Mouse (Mus musculus) cerebellum, adult 18-20 months (tissue): ENCODE results near the gene Lamb3.

Experiments used
- DNase-seq, 2 experiments: peaks; one replicate each; pipeline ENCODE4 v3.0.0; 2021

Lamb3 gene

DNA sequence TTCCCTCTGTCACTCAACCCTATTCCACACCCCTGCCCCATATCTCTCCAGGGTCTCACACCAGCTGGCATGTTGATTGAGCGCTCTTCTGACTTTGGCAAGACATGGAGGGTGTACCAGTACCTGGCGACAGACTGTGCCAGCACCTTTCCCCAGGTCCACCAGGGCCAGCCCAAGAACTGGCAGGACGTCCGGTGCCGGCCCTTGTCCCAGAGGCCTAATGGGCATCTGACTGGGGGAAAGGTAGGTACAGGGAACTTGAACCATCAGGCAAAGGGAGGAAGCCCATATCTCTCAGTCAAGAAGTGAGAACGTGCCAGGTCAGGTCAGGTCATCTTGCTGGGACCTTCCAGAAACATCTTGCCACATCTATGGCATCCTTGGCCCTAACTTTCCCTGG lies 116.2 kb downstream of the Lamb3 start:
- DNase-seq = no peak

DNA sequence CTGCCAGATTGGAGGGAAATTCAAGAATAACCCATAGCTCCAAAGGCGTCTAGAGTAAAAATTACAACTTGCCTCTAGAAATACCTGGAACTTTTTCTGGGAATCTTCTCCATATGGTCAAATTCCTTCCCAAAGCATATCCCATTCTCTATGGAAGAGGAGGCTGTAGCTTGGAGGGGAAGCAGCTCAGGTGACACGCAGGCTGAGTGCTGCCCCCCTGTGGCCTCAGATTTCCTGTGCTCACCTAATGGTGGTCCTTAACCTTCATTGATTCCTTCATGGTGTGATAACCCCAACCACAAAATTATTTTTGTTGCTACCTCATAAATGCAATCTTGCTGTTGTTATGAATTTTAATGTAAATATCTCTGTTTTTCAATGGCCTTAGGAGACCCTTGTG lies 116.7 kb downstream of the Lamb3 start:
- peak; percentile 59 to 70 for DNase-seq

DNA sequence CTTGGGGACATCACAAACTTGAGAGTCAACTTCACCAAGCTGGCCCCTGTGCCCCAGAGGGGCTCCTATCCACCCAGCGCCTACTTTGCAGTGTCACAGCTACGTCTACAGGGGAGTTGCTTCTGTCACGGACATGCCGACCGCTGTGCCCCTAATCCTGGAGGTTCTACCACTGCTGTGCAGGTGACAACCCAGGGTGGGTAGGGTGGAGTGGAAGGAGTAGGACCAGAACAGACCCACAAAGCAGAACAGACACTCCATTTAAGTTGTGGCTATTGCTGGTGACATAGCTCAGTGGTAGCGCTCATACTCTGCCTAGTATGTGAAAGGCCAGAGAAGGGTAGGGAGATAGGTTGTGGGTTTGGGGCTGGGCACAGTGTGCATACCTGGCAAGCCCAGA lies 118.4 kb downstream of the Lamb3 start:
- no peak for DNase-seq

DNA sequence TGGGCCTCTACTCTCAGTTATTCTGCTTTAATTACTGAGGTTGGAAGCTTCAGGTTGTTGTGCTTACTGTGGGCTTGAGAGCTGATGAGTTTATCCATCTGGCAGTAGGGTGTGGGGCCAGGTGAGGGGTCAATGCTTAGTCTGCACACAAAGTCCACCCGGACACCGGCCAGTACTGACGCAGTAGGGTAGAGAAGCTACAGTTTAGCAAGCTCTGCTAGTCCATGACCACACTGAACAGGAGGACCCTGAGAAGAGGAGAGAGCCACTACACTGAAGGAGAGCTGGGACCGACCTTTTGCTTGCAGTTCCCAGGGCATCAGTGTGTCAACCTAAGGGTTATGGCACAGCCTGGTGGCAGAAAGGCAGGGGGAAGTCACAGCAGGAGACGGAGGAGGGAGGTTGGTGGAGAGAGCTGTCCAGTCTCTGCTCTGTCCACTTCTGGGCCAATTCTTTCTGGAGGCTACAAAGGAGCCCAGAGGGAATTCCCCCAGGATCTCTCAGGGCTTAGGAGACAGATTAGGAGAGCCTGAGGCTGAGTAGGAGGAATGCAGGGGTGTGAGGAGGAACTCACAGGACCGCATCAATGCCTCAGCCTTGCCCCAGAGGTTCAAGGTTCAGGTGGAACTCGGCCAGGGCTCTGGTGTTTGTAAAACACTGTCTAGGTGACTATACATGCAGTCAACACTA lies 119.1 kb downstream of the Lamb3 start:
- no peak for DNase-seq

DNA sequence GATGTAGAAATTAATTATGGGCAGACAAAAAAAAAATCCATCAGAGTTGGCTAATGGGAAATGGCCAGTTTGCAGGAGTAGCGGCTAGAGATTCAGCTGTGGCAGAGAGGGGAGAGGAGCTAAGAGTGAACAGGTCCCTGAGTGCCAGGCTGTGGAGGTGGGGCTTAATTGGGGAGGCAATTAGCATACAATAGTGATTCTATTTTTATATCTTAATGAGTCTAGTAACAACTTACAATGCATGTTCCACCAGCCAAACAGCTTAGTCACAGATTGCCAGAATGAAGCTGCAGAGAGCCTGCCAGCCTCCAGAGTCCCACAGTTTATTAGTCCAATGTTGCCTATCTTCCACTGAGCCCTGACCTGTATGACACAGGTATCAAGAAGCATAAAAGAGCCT lies 119.7 kb downstream of the Lamb3 start:
- DNase-seq = no peak

DNA sequence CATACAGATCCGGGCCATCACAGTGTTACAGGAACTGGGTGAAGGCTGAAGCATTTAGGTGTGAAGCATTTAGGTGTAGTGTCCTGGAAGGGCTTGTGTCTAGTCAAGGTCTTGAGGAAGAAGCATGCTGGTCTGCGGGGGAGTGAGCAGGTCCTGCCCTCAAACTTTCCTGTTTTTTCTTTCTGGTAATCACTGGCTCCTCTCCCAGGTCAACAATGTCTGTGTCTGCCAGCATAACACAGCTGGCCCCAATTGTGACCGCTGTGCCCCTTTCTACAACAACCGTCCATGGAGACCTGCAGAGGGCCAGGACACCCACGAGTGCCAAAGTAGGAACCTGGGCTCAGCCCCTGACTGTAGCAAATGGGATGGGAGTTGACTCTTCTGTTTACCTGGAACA lies 120.2 kb downstream of the Lamb3 start:
- DNase-seq = no peak

DNA sequence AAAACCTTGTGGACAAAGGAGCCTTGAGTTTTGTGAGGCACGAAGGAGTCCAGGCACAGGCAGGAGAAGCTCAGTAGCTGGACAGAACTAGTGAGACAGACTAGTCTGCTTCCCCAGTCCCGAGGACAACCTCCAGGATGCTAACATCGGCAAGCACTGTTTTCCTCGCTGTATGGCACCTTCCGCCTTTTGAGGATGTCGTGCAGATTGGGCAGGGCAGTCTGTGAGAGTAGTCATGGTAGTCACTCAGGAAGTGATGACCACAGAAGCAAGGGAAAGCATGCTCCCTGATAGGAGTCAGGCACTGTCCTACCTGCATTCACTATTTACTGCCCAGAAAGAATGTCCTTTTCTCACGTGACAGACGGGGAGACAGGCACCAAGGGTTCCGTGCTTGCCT lies 122.1 kb downstream of the Lamb3 start:
- DNase-seq = no peak

DNA sequence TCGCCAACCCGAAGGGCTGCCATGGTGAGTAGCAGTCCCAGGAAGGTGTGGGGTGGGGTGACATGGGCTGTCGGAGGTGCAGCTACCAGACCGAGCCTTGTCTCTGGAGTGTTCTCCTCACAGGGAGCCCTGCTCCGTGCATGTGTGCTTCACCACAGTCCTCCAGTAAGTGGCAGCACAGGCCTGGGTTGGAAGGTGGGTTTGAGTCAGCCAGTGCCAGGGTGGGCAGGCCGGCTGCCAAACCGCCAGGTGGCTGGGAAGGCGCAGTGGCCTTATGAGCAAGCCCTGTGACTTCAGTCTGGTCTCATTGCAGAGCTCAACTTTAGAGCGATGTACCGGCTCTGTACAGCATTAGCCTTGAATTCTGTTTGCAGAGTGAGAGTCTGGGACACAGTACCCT lies 122.7 kb downstream of the Lamb3 start:
- DNase-seq = peak; percentile 98 to 99

DNA sequence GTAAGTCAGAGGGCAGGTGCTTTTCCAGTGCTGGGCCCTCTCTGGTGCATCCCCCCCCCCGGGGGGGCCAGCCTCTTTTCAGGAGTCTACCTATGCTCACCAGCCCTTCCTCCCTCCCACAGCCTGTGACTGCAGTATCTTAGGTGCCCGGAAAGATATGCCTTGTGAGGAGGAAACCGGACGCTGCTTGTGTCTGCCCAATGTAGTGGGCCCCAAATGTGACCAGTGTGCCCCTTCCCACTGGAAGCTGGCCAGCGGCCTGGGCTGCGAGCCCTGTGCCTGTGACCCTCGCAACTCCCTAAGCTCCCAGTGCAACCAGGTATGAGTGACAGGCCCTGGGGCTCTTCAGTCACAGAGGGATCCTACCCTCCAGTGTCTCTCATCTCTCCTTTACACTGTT lies 123.1 kb downstream of the Lamb3 start:
- DNase-seq = peak; percentile 40 to 59

DNA sequence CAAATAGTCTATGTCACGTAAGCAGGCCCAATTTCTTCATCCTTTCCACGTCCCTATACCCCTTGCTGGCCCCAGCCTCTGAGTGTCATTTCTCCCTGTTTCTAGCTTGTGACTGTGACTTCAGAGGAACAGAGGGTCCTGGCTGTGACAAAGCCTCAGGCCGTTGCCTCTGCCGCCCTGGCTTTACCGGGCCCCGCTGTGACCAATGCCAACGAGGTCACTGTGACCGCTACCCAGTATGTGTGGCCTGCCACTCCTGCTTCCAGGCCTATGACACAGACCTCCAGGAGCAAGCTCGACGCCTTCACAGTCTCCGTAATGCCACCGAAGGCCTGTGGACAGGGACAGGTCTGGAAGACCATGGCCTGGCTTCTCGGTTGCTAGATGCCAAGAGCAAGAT lies 124.5 kb downstream of the Lamb3 start:
- DNase-seq = no peak

DNA sequence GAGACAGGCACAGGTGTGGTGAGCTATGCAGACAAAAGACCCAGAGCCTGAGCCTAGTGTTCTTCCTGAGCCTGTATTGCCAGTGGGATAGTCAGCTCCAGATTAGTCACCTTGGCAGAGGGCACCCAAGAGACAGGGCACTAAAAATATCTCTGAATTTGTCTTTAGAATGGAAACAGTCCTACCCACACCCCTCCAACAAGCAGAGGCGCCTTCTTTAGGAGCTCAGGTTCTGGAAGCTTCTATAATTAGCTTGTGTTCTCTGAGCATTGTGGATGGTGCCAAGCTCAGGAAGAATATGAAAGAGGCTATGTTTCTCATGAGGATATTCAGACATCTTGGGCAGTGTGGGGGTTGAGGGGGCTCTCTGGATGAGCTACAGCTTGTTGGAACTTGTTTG lies 125.2 kb downstream of the Lamb3 start:
- no peak for DNase-seq

DNA sequence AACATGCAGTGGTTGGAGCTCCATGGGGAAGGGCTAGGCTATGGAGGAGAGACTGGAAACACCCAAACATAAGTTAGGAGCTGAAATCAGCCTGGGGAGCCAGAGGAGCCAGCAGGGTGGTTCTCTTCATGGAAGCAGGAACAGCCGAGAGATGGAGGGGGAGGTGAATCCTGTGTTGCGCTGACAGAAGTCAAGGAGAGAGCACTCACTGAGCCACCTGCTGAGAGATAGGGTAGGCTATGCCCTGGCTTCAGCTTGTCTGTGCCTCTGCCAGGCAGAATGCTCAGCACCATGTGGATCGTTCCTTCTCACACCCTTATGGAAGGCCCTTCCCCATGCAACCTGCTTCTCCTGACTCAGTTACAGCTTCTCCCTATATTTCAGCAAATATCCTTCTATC lies 126.3 kb downstream of the Lamb3 start:
- no peak for DNase-seq

DNA sequence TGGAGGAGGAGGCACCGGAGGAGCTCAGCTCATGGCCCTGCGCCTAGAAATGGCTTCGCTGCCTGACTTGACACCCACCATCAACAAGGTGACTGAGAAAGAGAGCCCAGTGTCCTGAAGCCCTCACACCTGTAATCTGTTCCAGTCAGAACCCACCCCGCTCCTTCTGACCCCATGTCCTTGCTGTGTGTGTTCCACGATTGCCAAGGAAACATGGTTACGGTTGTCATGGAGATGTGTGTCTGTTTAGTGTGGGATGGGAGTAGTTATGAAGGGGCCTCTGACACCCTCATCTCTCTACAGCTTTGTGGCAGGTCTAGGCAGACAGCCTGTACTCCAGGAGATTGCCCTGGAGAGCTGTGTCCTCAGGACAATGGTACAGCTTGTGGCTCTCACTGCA lies 127.0 kb downstream of the Lamb3 start:
- no peak for DNase-seq

DNA sequence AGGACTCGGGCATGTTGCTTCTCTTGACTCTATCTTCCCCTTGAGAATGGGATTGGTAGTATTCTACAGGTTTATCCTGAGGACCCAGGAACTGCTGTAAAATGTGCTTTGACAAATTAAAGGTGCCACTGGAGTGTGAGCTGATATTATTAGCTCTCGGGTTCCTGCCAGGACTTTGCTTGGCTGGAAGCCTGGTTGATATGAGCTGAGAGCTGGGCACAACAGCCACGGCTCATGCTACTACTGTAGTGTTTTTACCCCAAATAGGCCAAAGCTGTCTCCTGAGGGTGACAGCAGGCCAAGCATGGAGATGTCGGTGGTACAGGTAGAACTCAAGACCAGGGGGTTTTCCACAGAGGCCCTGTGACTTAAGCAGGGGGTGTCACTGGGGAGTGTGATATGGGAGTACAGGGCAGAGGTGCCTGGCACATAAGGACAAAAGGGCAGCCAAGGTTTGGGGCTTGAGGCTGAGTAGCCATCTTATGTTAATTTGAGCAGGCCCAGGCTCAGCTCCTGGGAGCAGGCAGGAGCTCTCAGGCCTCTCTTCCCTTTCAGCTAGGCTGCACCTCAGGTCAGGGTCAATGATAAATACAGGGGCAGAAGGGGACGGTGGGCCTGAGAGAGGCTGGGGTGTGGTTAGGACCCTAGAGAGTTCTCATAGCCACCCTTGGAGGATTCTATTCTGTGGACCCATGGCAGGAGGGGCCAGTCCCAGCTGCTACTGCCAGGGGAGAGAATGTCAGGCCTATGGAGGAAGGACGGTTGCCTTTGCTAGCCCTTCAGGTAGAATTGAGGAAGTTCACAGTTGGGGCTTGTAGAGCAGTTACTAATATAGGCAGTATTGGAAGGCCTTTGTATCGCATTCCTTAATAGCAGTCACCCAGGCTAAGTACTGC lies 128.9 kb downstream of the Lamb3 start:
- DNase-seq = peak; percentile 60 to 71

DNA sequence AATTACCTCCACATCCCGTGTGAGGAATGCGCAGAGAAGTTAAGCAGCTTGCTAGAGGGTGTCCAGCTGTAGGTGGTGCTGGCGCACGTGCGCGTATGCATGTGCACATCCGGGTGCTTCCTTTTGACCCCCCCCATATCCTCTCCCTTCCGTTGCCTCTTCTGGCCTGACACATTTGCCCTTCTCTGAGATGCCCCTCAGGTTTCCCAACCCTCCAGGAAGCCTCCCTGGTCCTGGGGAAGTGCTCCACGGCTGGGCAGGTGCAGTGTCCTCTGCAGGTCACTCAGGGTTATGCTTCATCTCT lies 129.5 kb downstream of the Lamb3 start:
- no peak for DNase-seq

DNA sequence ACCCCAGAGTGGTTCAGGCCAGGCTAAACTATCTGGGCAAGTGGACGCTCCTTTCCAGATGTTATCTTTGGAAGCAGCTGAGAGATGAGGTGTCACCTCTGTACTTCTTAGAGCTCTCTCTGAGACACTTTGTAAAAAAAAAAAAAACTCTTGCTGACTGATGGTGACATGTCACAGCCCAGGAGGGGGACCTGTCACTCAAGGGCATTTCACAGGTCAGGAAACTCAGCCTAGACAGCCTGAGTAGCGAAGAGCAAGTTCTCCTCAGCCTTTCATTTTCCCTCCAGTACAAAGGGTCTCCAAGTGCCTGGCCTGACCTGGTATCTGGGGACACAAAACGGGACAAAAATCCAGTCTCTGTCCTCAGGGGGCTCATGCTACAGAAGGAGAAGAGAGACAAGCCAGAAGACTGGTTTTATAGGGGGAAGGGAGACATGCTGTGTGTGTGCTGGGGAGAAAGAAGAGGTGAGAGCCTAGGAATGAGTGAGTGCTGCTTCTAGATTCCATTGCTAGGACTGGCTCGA lies 130.3 kb downstream of the Lamb3 start:
- DNase-seq = no peak

DNA sequence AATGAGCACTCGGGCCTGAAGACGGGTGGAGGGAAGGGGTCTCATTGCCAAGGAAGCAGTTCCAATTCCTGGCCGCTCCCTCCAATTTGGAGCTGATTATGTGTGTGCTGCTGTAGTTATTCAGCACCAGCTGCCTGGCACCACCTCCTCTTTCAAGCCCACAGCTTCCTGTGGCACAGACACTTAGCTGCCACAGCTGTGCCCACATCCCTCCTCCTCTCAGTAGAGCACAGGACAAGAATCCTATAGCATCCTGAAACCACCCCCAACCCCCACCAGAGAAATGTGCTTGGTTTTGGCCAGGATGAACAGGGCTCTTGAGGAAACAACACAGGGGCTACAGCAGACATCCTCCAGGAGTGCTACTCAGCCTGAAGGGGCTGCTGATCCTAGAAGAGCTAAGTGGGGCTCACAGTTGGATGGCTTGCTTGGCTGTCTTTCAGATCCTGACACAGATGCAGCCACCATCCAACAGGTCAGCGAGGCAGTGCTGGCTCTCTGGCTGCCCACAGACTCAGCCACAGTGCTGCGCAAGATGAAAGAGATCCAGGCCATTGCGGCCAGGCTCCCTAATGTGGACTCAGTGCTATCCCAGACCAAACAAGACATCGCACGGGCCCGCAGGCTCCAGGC lies 131.0 kb downstream of the Lamb3 start:
- DNase-seq = no peak

DNA sequence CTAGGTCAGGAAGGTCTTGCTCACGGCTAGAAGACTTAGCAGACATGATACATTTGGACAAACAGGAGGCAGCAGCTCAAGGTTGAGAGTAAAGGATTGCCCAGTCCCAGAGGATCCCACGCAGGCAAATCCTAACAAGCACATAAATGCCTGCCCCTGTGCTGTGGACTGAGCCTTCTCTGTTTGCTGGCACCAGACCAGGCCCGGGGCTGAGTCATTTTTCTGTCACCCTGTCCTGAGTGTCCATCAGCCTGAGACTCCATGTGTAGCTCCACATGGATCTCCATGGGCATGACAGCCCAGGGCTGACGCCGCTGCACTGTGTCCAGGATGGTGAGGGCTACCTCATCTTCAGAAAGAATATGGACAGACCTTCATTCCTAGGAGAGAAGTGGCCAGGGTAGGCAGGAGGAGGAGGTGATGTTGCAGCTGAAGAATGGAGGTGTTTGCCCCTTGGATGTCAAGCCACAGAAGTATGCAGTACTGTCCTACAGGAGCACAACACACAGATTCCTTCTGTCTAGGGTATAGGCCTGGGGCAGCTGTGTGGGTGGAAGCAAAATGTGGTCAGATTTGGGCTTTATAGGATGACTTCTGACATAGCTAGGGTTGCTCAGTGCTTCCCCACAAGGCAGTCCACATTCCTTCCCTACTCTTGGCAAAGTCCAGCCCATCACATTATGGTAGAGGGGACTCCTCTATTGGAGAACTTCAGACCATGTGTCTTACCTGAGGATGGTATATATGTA lies 134.9 kb downstream of the Lamb3 start:
- DNase-seq = peak in 1 of 2 experiments; percentile 48

DNA sequence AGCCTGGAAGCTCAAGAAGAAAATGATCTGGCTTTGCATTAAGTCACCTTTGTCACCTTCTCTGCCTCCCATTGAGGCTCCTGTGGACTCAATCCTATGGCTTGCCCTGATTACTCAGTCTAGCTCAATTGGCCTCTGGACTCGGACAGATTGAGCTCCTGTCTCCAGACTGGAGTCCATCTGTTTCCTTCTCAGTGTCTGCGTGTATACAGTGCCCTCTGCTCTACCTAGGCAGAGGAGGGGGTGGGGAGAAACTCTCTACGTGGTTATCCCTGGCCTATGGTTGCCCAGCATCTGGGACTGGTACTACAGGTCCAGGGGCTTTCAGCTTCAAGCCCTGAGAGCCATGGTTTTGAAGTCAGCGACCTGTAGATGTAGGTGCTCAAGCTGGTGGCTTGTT lies 136.4 kb downstream of the Lamb3 start:
- DNase-seq = peak; percentile 76 to 86

DNA sequence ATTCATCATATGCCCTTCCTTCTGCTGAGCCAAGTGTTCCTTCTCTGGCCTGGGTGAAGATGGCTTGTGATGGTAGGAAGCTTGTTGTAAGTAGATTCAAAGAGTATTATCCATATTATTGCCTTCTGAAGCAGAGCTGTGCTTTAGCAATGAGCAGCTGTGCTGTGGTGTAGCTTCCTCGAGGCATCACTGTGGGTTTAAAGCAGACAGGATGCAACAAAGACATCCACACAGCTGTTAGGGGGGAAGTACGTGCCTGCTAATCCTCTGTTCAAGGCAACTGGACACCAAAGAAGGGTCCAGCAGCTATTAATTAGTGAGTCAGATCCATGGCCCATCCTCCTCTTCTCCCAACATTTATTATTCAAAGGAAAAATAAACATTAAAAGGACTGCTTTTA lies 137.5 kb downstream of the Lamb3 start:
- no peak for DNase-seq

DNA sequence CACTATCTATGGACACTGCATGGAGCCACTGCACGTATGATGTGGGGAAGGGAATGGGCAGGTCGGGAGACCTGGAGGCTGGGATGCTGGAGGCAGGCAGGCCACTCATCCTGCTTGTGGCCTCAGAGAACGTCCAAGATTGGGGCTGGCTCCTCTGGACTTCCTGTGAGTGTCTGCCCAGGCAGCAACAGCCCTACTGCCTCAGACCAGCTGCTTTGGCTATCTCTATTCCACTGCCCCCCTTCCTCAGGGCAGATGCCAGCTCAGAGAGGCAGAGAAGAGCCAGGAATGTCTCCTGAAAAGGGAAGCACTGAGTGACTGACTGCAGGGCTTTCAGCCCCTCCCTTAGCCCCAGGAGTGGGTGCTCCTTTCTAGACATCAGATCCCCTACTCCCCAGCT lies 139.4 kb downstream of the Lamb3 start:
- DNase-seq = no peak

DNA sequence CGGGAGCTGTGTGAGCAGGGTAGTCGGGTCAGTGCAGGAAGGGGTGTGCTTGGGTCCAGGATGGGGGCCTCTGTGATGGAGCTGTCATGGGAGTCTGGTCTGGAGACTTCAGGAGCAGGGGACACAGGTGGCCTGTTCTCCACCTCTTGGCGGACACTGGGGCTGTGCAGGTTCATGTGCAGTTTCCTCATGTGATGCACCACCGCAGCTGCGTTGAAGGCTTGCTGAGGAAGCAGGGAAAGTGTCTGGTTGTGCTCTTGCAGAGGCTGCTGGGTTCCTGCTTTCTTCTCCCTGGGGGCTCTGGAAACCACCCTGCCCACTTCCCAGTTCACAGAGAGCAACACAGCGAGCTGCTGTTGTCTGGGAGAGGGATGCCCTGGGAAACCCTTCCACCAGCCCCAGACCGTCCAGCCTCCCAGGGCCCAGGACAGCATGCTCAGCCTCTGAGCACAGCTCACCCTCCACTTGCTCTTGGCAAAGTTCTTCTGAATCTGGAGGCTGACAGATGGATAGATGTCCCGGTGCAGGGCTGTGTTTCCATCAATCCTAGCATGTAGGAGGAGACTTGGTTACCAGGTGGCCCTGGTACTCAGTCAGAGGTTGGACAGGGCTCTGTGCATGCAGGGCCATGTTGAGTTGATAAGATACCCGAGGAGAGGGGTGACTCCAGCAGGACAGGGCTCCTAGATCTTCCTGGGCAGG lies 140.9 kb downstream of the Lamb3 start:
- peak; percentile 61 to 73 for DNase-seq
